Mouse (Mus musculus): ENCODE measurements at regions not wholly inside any gene's neighbourhood (a gene's known extent, or its start where the extent isn't known, plus 50 kb on each side); places are given as distances from the start of the nearest gene placed in this dataset.

GRCm38 (mm10) chr8:91973951-91974439 is 172.1 kb upstream of the Irx3 start:
- no peak for TF ChIP-seq CTCF (IDR thresholded peaks at IDR 0.05)
- TF ChIP-seq EP300 (IDR thresholded peaks at IDR 0.05) = no peak

All from lung, postnatal 0 days (tissue).